Mouse (Mus musculus): Measurements from ENCODE around the gene Ttc23l. TPM values are rescaled to one million over a fixed set of nuclear protein-coding genes. Genes with fewer than 3 reads are reported as not detected.

Ttc23l gene
- total RNA-seq, 2 experiments from 2014 or later: not detected

GRCm38 (mm10) chr15:10463555-10463954 is 94.9 kb downstream of the Ttc23l start:
- intact Hi-C loops (cut with DNase I): no loop called here
- DNase-seq: no peak
- no peak for TF ChIP-seq CTCF (IDR thresholded peaks at IDR 0.05)
- no peak overlapping the region for H3K4me3 ChIP-seq
- no peak overlapping the region for H3K27ac ChIP-seq

GRCm38 (mm10) chr15:10460986-10461385 is 97.5 kb downstream of the Ttc23l start:
- TF ChIP-seq CTCF (IDR thresholded peaks at IDR 0.05): no peak
- H3K27ac ChIP-seq: no peak overlapping the region
- no peak overlapping the region for H3K4me3 ChIP-seq
- intact Hi-C loops (cut with DNase I): no loop called here
- DNase-seq: no peak

Other genes starting within 250 kb of the Ttc23l start
- gene Gm21973, start 233.3 kb downstream of the Ttc23l start, total RNA-seq (2021): not detected
- not detected for gene Agxt2, start 200.1 kb downstream of the Ttc23l start, total RNA-seq (2021)
- 10 to 100 TPM; 74.4 to 77.5 TPM for gene Dnajc21, start 88.2 kb downstream of the Ttc23l start, total RNA-seq (2021)
- 10 to 100 TPM; 16.5 to 16.7 TPM for gene Brix1, start 72.7 kb downstream of the Ttc23l start, total RNA-seq (2021)
- gene Rad1, start 72.7 kb downstream of the Ttc23l start, total RNA-seq (2021): 1 to 10 TPM; 4.6 to 7.0 TPM
- gene Rai14, start 156.0 kb upstream of the Ttc23l start, total RNA-seq (2021): 1 to 10 TPM; 3.6 to 4.0 TPM